Mouse (Mus musculus) liver, postnatal 0 days (tissue): ENCODE data around the gene Fam213b.

Experiments
- CTCF ChIP-seq: sonication (generic); IDR thresholded peaks from 2 replicates; pipeline ENCODE4 v1.5.1; 2016; ENCODE audit warnings: antibody characterized with exemption, low read depth
- EP300 ChIP-seq: IDR thresholded peaks from 2 replicates; pipeline ENCODE4 v1.6.1; 2016; ENCODE audit warnings: antibody characterized with exemption, low read depth, mild to moderate bottlenecking

DNA sequence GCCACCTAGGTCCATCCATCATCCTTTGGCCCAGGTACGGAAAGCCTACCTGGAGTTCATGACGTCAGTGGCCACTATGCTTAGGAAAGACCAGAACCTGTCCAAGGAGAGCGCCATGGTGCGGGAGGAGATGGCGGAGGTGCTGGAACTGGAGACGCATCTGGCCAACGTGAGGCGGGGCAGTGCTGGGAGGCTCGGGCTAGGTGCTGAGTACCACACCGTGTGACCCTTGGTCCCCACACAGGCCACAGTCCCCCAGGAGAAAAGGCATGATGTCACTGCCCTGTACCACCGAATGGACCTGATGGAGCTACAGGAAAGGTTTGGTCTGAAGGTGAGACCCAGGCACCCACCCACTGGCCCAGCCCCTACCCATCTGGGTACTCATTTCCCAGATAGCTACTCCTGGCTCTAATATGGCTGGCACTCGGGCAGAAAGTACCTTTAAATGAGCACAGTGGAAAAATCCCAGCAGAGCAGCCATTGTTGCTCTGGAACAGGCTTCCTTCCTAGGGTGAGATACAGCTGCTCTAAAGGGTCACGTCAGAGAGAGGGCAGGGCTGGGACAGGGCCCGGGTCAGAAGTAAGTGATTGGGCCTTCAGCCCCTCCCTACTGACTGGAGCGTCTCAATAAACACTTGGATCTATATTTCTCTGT is 11.2 kb downstream of the Fam213b start:
- TF ChIP-seq CTCF: no peak
- no peak for TF ChIP-seq EP300
